Mouse (Mus musculus): ENCODE data around the gene Megf11. TPM values are rescaled to one million over a fixed set of nuclear protein-coding genes. Genes with fewer than 3 reads are reported as not detected.
A peak's percentile ranks its signal among the peaks of the same experiment; 100 is the strongest.

The Megf11 gene
- polyA plus RNA-seq (2012; fragmentation: generic; extraction: Trizol) = 0.06 TPM

DNA sequence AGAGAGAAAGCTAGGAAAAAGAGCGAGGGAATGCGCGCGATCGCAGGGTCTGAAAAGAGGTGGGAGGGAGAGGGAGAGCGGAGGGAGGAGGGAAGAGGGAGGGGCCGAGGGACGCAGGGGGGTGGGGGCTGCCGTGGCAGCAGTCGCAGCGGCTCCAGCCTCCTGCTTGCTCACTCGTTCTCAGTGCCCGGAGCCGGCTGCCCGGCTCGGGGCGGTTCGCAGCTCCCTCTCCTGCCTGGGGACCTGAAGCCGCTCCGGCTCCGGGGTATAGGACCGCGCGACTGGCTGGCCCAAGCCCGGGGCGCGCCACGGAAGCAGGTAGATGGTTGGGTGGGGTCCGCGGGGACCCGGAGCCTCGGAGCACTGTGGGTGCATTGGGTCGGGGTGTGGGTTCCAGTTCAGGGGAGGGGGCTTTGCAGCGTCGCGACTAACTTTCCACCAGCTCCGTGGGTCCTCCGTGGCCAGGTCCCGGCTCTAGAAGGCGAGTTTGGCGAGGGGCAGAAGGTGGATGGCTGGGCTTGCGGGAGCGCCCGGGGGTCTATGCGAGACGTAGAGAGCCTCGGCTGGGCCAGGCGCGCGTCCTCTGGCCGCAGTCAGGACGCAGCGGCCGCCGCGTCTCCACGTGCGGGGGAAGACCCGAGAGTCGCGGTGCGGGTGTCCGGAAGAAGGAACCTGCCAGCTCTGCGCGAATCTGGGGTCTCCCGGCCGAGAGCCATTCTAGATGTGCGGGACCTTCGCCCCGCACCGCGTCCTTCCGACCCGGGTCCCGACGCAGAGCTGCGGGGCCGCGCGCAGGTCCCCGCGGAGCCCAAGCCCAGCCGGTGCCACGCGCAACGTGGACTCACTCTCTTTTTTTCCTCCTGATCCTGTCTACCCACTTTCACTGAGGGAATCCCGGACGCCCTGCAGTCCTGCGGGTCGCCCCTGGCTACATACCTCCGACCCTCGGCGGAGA lies at the start of gene Megf11:
TSS of gene Megf11 (plus strand) at position 116 of the 955 bp plus-strand sequence.
- no peak within 1 kb of the TSS for H3ac ChIP-seq (ENCODE audit: control insufficient read depth, insufficient read length)
- no peak within 1 kb of the TSS for H3K4me3 ChIP-seq
- no peaks in the 10 kb centered on the region for H3K36me3 ChIP-seq (ENCODE audit: control insufficient read depth, insufficient read depth)
- no peaks in the 10 kb centered on the region for H3K79me2 ChIP-seq (ENCODE audit: control insufficient read depth, insufficient read depth)
- no peak within 1 kb of the TSS for H3K4me2 ChIP-seq (ENCODE audit: low read depth)
- no peak for TF ChIP-seq TCF3 (IDR thresholded peaks at IDR 0.05; ENCODE audit: insufficient read length, low read depth)
- TF ChIP-seq MAX (IDR thresholded peaks at IDR 0.05; ENCODE audit: low read depth) = no peak
- no peak for TF ChIP-seq SRF (IDR thresholded peaks at IDR 0.05; ENCODE audit: control insufficient read depth, insufficient read length, low read depth)
- TF ChIP-seq REST (IDR thresholded peaks at IDR 0.05; ENCODE audit: insufficient read depth, insufficient read length) = no peak
- TF ChIP-seq POLR2A (IDR thresholded peaks at IDR 0.05; ENCODE audit: insufficient read length, low read depth) = no peak
- TF ChIP-seq CEBPB (IDR thresholded peaks at IDR 0.05; ENCODE audit: insufficient read depth, poor library complexity, severe bottlenecking) = no peak
- no peak for TF ChIP-seq POLR2AphosphoS2 (IDR thresholded peaks at IDR 0.05; ENCODE audit: insufficient read length, low read depth)
- TF ChIP-seq MYOG (IDR thresholded peaks at IDR 0.05; ENCODE audit: control insufficient read depth in 1 of 3, insufficient read depth in 1 of 3, insufficient read length in 2 of 3, low read depth in 2 of 3) = no peak
- no peak for TF ChIP-seq USF1 (IDR thresholded peaks at IDR 0.05; ENCODE audit: low read depth)
- TF ChIP-seq TCF12 (IDR thresholded peaks at IDR 0.05; ENCODE audit: insufficient read depth, poor library complexity, severe bottlenecking) = no peak
- TF ChIP-seq E2F4 (IDR thresholded peaks at IDR 0.05; ENCODE audit: insufficient read depth) = no peak
- TF ChIP-seq MYOD1 (IDR thresholded peaks at IDR 0.05; ENCODE audit: control insufficient read depth in 1 of 3, insufficient read length in 2 of 3, low read depth in 2 of 3) = no peak
- peaks cover 60% of the 10 kb centered on the region for H3K27me3 ChIP-seq (ENCODE audit: control insufficient read depth, insufficient read depth, insufficient read length)

DNA sequence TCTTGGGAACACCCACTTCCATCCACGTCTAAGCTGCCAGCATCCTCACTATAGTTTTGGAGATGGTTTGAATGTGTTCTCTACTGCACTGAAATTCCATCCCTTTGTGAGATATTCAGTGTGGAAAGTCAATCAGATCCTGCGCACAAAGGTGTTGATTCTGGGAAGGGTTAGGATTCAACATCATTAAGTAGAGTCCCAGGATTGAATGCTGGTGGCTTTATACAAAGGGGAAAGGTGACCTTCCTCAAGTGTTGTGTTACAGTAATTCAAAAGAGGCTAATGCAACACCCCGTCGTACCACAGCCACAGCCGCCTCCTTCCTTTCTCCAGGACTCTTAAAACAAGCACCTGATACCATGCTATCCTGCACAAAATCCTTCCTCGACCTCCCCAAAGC lies 49.6 kb upstream of the Megf11 start:
- Histone ChIP-seq H3K4me3 (no peak overlapping the region), H3K79me2 (ENCODE audit: control insufficient read depth, insufficient read depth) (peaks cover 5% of the 10 kb centered on the region), H3K36me3 (ENCODE audit: control insufficient read depth, insufficient read depth) (no peaks in the 10 kb centered on the region), H3K27me3 (ENCODE audit: control insufficient read depth, insufficient read depth, insufficient read length) (no peaks in the 10 kb centered on the region), H3ac (ENCODE audit: control insufficient read depth, insufficient read length) (no peak overlapping the region), H3K4me2 (ENCODE audit: low read depth) (no peak overlapping the region)
- no peak for TF ChIP-seq POLR2A (IDR thresholded peaks at IDR 0.05; ENCODE audit: insufficient read length, low read depth)
- TF ChIP-seq USF1 (IDR thresholded peaks at IDR 0.05; ENCODE audit: low read depth) = no peak
- no peak for TF ChIP-seq MYOD1 (IDR thresholded peaks at IDR 0.05; ENCODE audit: control insufficient read depth in 1 of 3, insufficient read length in 2 of 3, low read depth in 2 of 3)
- TF ChIP-seq MYOG (IDR thresholded peaks at IDR 0.05; ENCODE audit: control insufficient read depth in 1 of 3, insufficient read depth in 1 of 3, insufficient read length in 2 of 3, low read depth in 2 of 3) = no peak
- no peak for TF ChIP-seq POLR2AphosphoS2 (IDR thresholded peaks at IDR 0.05; ENCODE audit: insufficient read length, low read depth)
- TF ChIP-seq CEBPB (IDR thresholded peaks at IDR 0.05; ENCODE audit: insufficient read depth, poor library complexity, severe bottlenecking) = no peak

DNA sequence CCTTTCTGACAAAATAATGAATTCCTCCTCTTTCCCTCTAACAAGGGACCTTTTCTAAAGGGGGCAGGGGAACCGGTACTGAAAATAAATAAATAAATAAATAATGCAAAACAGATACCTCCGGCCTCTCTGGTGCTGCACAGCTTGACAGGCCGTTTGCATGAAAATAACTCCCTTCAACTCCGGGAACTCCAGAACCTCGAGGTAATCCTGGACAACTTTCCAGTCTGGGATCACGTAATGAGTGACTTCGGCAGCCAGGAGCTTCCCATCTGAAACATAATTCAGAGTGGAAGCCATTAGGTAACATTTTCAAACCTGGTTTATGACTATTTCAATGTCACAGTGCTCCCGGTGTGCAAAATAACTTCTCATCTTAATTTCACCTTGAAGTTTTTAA lies 46.1 kb upstream of the Megf11 start:
- Histone ChIP-seq H3K79me2 (ENCODE audit: control insufficient read depth, insufficient read depth) (peaks cover 5% of the 10 kb centered on the region), H3K27me3 (ENCODE audit: control insufficient read depth, insufficient read depth, insufficient read length) (no peaks in the 10 kb centered on the region), H3ac (ENCODE audit: control insufficient read depth, insufficient read length) (no peak overlapping the region), H3K4me2 (ENCODE audit: low read depth) (peak overlapping the region; percentile 86), H3K4me3 (peak overlapping the region; percentile 51), H3K36me3 (ENCODE audit: control insufficient read depth, insufficient read depth) (no peaks in the 10 kb centered on the region)
- no peak for TF ChIP-seq TCF3 (IDR thresholded peaks at IDR 0.05; ENCODE audit: insufficient read length, low read depth)
- TF ChIP-seq MYOG (IDR thresholded peaks at IDR 0.05; ENCODE audit: control insufficient read depth in 1 of 3, insufficient read depth in 1 of 3, insufficient read length in 2 of 3, low read depth in 2 of 3) = no peak
- no peak for TF ChIP-seq USF1 (IDR thresholded peaks at IDR 0.05; ENCODE audit: low read depth)
- no peak for TF ChIP-seq E2F4 (IDR thresholded peaks at IDR 0.05; ENCODE audit: insufficient read depth)
- no peak for TF ChIP-seq POLR2AphosphoS2 (IDR thresholded peaks at IDR 0.05; ENCODE audit: insufficient read length, low read depth)
- TF ChIP-seq SRF (IDR thresholded peaks at IDR 0.05; ENCODE audit: control insufficient read depth, insufficient read length, low read depth) = no peak
- no peak for TF ChIP-seq CEBPB (IDR thresholded peaks at IDR 0.05; ENCODE audit: insufficient read depth, poor library complexity, severe bottlenecking)
- TF ChIP-seq POLR2A (IDR thresholded peaks at IDR 0.05; ENCODE audit: insufficient read length, low read depth) = no peak
- no peak for TF ChIP-seq MAX (IDR thresholded peaks at IDR 0.05; ENCODE audit: low read depth)
- no peak for TF ChIP-seq TCF12 (IDR thresholded peaks at IDR 0.05; ENCODE audit: insufficient read depth, poor library complexity, severe bottlenecking)
- TF ChIP-seq MYOD1 (IDR thresholded peaks at IDR 0.05; ENCODE audit: control insufficient read depth in 1 of 3, insufficient read length in 2 of 3, low read depth in 2 of 3) = no peak
- TF ChIP-seq REST (IDR thresholded peaks at IDR 0.05; ENCODE audit: insufficient read depth, insufficient read length) = no peak

DNA sequence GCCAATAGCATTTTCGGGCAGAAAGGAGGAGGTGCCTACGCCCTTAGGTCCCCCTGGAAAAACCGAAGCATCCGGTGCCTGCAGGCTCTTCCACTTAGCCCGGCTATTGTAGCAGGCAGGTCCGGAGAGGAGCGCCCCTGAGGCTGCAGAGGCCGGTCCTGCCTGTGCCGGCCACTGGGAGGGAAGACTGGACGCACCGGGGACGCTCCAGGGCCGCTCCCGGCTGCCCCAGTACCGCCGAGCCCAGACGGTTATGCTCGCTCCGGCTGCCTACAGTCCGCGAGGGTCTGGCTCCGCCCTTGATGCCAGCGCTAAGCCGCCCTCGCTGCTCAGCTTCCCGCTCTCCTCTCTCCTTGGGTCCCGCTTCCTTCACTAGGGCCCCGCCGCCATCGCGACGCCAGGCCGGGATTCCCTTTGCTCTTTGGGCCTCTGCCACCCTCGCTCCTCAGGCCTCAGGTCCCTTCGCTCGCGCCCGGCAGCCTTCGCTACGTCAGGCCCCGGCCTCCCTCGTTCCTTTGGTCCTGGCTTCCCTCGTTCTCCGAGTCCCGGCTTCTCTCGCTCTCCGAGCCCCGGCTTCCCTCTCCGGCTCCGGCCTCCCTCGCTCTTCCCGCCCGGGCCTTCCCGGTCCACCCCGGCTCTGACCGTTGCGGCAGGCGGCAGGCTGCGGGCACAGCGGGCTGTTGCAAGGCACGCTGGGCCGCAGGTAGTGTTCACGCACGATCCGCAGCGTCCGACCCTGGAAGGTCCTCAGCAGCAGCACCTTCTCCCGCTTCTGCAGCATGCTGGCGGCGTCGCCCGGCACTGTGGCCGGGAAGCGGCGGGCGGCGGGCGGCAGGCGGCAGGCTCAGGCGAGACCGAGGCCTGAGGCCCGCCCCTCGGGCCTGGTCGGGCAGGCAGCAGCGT lies 44.8 kb upstream of the Megf11 start:
- H3K4me2 ChIP-seq (ENCODE audit: low read depth) = peak overlapping the region; percentile 86
- H3ac ChIP-seq (ENCODE audit: control insufficient read depth, insufficient read length) = peak overlapping the region; percentile 57
- peak overlapping the region; percentile 51 for H3K4me3 ChIP-seq
- no peaks in the 10 kb centered on the region for H3K27me3 ChIP-seq (ENCODE audit: control insufficient read depth, insufficient read depth, insufficient read length)
- TF ChIP-seq MAX (IDR thresholded peaks at IDR 0.05; ENCODE audit: low read depth) (no peak), REST (IDR thresholded peaks at IDR 0.05; ENCODE audit: insufficient read depth, insufficient read length) (no peak), MYOG (IDR thresholded peaks at IDR 0.05; ENCODE audit: control insufficient read depth in 1 of 3, insufficient read depth in 1 of 3, insufficient read length in 2 of 3, low read depth in 2 of 3) (peak in 1 of 3 experiments; percentile 17), POLR2A (IDR thresholded peaks at IDR 0.05; ENCODE audit: insufficient read length, low read depth) (peak; percentile 61), USF1 (IDR thresholded peaks at IDR 0.05; ENCODE audit: low read depth) (no peak), E2F4 (IDR thresholded peaks at IDR 0.05; ENCODE audit: insufficient read depth) (no peak), CEBPB (IDR thresholded peaks at IDR 0.05; ENCODE audit: insufficient read depth, poor library complexity, severe bottlenecking) (no peak)
- no peaks in the 10 kb centered on the region for H3K36me3 ChIP-seq (ENCODE audit: control insufficient read depth, insufficient read depth)
- peaks cover 5% of the 10 kb centered on the region for H3K79me2 ChIP-seq (ENCODE audit: control insufficient read depth, insufficient read depth)

All from myocyte (in vitro differentiated cells).